Mouse (Mus musculus): ENCODE results near the gene Ppp6r2.

Gene Ppp6r2

GRCm38 (mm10) chr15:89258997-89259396, 47.6 kb downstream of the Ppp6r2 start:
- no peak for DNase-seq (ENCODE audit: low read depth)

DNA sequence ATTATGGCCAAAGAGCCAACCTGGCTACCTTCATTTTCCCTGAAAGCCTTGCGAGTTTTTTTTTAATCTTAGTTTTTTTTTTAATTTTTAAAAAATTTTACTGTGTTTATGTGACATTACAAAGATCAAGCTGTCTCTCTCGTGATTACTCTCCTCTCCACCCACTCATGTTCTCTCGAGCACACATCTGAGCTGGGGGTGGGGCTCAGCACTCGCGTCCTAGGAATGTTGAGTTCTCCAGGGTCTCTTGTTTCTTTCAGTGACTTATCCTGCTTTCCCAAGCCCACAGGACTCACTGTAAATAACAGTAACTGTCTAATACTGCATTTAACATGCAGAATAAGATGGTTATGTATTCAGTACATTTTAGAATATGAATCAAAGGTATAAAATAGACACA, 53.1 kb downstream of the Ppp6r2 start:
- no peak for DNase-seq (ENCODE audit: low read depth)

GRCm38 (mm10) chr15:89275497-89275896, 64.1 kb downstream of the Ppp6r2 start:
- no peak for DNase-seq (ENCODE audit: low read depth)

DNA sequence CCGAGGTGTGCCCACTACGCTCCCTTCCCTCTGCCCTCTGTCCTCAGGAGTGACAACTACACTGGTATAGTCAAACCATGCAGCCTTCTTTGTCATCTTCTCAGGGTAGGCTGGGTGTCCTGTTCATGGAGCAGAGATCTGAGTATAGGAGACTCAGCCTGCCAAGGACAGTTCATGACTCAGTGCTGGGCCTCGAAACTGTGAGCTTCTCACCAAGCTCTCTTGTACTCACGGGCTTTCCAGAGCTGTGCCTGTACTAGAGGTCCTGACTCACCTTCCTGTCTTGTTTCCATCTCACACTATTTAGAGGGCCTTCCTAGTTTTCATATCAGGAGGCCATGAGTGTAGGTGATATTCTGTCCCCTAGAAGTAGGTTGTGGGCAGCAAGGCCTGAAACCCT, 66.0 kb downstream of the Ppp6r2 start:
- DNase-seq (ENCODE audit: low read depth), result no peak

GRCm38 (mm10) chr15:89282546-89282945, 71.2 kb downstream of the Ppp6r2 start:
- no peak for DNase-seq (ENCODE audit: low read depth)

- no peak for DNase-seq (ENCODE audit: low read depth)
Measured at GRCm38 (mm10) chr15:89284094-89284493, 72.7 kb downstream of the Ppp6r2 start.

DNA sequence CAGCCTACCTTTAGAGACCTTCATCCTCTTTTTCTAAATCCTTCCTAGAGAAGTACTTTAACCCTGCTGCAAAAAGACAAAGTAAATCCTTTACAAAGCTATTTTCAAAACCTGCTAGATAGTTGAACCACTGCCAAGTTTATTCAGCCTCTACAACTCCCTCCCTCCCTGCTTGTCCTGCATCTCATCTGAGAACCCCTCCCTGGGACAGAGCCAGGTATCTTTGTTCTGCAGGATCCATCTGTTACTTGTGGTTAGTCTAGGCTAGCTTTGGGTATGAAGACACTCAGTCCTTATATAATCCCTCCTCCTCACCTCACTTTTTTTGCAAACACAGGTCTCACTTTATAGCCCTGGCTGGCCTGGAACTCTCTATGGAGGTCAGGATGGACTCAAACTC, 73.7 kb downstream of the Ppp6r2 start:
- DNase-seq (ENCODE audit: low read depth), result no peak

GRCm38 (mm10) chr15:89285478-89285877, 74.1 kb downstream of the Ppp6r2 start:
- no peak for DNase-seq (ENCODE audit: low read depth)

DNA sequence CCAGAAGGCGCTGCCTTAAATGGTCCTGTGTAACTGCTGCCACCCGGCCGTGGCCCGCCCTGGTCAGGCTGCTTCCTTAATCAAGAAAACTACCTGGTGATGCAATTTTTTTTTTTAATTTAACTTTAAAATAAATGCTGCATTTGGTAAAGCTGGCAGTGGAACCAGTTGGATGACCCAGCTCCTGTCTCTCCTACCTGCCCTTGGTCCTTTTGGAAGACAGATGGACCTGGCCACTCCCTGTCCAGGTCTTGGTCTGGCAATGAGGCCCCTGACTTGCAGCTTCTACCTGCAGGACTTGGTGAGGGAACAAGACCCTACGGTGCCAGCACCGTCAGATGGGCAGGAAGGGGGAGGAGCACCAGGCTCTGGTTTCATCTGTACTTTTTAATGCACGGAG, 74.8 kb downstream of the Ppp6r2 start:
- no peak for DNase-seq (ENCODE audit: low read depth)

DNA sequence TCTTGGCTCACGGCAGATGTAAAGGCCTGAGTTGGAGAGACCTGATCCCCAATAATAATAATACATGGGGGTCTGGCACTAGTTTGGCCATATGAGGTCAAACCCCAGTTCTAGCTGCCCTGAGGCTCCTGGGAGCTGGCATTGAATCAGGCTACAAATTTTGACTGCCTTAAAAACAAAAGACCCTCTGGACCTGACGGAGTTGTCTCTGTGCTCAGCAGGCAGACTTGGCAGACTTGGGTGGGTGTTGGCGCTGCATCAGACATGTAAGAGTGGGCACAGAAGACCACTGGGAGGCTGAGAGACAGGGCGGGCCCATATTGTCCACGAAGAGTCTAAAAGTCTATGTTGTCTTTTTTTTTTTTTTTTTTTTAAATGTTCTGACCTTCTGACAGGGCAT, 75.2 kb downstream of the Ppp6r2 start:
- no peak for DNase-seq (ENCODE audit: low read depth)

DNA sequence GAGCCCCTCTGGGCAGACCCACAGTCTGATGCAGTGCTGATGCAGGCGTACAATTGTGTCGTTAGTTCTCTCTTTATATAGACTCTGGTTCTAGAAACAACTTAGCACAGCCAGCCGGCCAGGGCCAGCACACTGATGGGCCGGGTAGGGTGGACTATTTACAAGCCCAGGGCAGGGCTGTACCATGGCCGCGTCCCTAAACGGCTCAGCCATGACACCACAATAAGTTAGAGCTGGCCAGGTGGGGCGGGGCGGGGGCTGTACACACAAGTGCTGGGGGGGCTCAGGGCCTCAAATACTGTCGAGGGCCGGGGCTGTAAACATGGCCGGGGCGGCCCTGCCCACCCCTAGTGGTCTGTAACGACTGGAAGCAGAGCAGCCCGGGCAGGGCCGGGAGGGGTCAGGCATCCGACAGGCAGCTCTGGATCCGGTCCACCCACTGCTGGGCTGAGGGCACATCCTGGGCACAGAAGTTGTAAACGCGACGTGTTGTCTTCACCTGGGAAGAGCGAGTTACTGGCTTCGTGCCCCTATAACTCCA, 76.9 kb downstream of the Ppp6r2 start:
- no peak for DNase-seq (ENCODE audit: low read depth)

GRCm38 (mm10) chr15:89289455-89289854, 78.1 kb downstream of the Ppp6r2 start:
- DNase-seq (ENCODE audit: low read depth), result no peak

GRCm38 (mm10) chr15:89291521-89291920, 80.2 kb downstream of the Ppp6r2 start:
- DNase-seq (ENCODE audit: low read depth), result no peak

GRCm38 (mm10) chr15:89292795-89293194, 81.4 kb downstream of the Ppp6r2 start:
- DNase-seq (ENCODE audit: low read depth), result no peak

GRCm38 (mm10) chr15:89293778-89294177, 82.4 kb downstream of the Ppp6r2 start:
- no peak for DNase-seq (ENCODE audit: low read depth)

DNA sequence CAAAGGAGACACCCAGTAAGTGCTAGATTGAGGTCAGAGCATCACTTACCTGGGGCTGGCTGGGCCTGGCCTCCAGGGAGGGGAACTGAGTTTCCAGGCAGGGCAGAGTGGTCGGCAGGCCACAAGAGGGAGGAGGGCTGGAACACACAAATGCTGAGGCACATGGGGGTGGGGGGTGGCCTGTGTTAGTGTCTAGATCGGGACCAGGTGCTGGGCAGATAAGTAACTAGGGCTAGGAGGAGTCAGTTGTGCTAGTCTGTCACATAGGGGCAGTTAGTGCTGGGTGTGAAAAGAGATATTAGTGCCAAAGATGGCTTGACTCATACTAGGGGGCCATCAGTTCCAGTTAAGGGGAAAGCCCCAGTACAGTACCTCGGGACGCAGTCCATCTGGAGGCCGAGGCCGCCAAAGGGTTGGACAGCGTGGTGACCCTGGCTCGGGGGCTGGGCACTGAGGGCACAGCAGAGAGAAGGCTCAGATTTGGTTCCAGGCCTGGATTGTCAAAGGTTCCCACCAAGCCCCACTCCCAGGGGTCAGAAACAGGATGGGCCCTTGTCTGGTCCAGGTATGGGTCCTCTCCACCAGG, 84.3 kb downstream of the Ppp6r2 start:
- DNase-seq (ENCODE audit: low read depth), result no peak

DNA sequence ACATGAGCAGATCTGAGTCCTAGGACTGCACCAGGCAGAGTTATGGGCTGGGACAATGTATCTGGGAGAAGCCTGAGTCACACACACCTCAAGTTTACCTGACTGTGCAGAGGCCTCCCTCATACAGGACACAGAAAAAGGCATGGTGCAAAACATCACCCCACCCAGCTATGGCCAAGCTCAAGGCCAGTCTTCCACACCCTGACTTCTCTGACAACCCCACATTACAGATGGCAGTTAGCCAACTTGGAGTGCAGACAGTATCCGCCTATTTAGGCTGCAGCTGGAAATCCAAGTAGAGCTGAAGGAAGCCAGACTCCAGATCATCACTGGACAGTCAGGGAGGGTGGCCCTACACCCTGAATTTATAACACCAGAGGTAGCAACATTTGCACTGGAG, 85.1 kb downstream of the Ppp6r2 start:
- DNase-seq (ENCODE audit: low read depth), result no peak

- no peak for DNase-seq (ENCODE audit: low read depth)
Measured at GRCm38 (mm10) chr15:89297695-89298094, 86.3 kb downstream of the Ppp6r2 start.

DNA sequence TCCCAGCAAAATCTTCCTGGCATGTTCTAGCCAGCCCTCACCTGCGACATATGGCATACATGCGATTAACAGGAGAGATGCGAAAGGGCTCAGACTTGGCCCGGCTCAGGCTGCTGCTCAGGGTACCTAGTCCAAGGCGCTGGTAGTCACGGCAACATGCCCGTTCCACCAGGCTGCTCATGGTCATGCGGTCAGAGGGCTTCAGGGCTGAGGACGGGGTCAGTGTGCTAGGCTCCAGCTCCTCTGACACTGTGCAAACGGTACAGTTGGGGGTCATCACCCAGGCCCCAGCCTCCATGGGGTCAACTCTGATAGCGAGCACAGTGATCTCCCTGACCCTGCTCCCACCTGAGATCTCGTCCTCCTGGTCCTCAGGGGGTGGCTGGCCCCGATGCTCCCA, 88.8 kb downstream of the Ppp6r2 start:
- DNase-seq (ENCODE audit: low read depth), result no peak

- DNase-seq (ENCODE audit: low read depth), result no peak
Measured at GRCm38 (mm10) chr15:89300600-89300999, 89.2 kb downstream of the Ppp6r2 start.

DNA sequence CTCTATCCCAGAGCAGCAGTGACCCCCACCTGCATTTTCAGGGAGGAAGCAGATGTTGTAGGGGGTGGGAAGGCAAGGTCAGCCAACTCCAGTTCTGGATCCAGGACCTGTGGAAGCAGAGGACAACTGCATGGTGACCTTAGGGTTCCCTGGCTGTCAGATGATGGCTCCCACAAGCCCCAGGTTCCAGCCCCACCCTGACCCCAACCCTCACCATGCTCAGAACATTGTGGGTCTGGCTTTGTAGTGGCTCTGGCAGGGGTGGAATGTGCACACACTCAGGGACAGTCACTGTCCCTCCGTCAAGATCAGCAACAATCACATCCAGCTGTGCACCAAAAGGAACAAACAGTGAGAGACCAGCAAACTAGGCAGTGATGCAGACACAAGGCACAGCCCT, 94.6 kb downstream of the Ppp6r2 start:
- no peak for DNase-seq (ENCODE audit: low read depth)

DNA sequence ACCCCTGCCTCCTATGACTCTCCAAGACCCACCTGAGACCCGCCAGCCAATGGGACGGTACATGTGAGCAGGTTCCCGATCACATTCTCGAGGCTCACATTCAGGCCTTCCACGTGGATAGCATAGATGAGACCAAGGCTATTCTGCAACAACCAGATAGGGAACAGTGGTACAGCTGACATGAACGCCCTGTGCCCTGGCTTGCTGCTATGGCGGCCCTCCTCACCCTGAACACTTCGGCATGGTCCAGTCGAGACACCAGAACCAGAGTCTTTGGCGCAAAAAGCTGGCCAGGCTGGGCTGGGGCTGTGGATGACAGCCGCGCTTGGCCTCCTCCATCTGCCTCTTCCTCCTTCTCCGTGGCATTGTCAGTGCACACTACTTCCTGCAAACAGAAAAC, 96.1 kb downstream of the Ppp6r2 start:
- DNase-seq (ENCODE audit: low read depth), result no peak

- no peak for DNase-seq (ENCODE audit: low read depth)
Measured at GRCm38 (mm10) chr15:89308406-89309139, 97.2 kb downstream of the Ppp6r2 start.

Measured in fibroblast of lung, adult 2 months (primary cell).